Mouse (Mus musculus): ENCODE data around the gene Frk. TPM values are rescaled to one million over a fixed set of nuclear protein-coding genes. Genes with fewer than 3 reads are reported as not detected.
"Not testable (repeated sequence)": the region's sequence is repeated elsewhere in the genome, so short reads cannot be mapped to it uniquely, and the experiment has no call there.

Gene Frk
- polyA plus RNA-seq, 1 experiment from 2014 or later: 8.0 TPM

DNA sequence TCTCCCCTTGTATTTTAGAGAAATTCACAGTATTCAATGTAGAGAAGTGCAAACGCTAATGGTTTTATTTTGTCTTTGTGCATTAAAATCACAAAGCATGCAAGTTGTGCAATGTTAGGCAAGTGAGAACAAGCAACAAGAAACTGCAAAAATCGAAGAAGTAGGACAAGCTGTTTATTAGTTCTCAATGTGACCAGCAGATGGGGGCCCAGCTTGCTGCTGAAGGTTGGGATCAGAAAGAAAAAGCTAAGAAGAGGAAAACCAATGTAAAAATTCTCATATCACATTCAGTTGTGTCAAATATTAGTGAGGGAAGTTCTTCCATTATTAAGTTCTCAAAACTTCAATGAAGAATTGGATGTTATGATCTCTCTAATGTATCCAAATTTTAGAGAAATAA, 134.0 kb downstream of the Frk start:
- ATAC-seq (ENCODE audit: insufficient number of reproducible peaks, insufficient read depth, low FRiP score, low TSS enrichment, low read depth): no peak

DNA sequence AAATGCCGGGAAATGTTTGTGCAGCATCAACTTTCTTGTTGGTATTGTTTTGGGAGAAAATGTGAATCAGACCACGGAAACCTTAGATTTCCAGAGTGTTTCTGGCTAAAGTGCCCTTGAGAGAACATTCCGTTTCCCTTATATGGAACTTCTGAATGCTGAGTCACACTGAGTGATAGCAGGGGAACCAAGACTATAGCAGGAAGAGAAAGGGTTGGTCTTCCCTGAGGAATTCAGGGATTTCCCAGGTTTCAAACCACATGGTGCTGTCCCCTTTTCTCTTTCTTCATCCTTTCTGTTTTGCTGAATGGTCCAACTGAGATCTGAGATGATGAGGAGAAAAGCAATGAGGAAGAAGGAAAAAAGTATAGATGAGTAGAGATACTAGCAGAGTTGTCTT, 135.3 kb downstream of the Frk start:
- Histone ChIP-seq H3K9ac (replicated peaks) (no peak overlapping the region), H3K4me2 (no peak overlapping the region), H3K27ac (no peak overlapping the region), H3K27me3 (no peaks in the 10 kb centered on the region), H3K9me3 (no peaks in the 10 kb centered on the region), H3K4me3 (replicated peaks) (no peak overlapping the region), H3K36me3 (no peaks in the 10 kb centered on the region), H3K4me1 (replicated peaks) (no peaks in the 10 kb centered on the region)
- WGBS: 75% methylated on average over 3 of the region's 3 CpGs
- ATAC-seq (ENCODE audit: insufficient number of reproducible peaks, insufficient read depth, low FRiP score, low TSS enrichment, low read depth): no peak

More for the DNA sequence above, 134.0 kb downstream of the Frk start:
- Histone ChIP-seq H3K27ac (no peak overlapping the region), H3K9me3 (no peaks in the 10 kb centered on the region), H3K4me3 (replicated peaks) (no peak overlapping the region), H3K4me1 (replicated peaks) (no peaks in the 10 kb centered on the region), H3K27me3 (no peaks in the 10 kb centered on the region), H3K4me2 (no peak overlapping the region), H3K9ac (replicated peaks) (no peak overlapping the region), H3K36me3 (no peaks in the 10 kb centered on the region)
- 61% methylated on average over 2 of the region's 2 CpGs for WGBS

DNA sequence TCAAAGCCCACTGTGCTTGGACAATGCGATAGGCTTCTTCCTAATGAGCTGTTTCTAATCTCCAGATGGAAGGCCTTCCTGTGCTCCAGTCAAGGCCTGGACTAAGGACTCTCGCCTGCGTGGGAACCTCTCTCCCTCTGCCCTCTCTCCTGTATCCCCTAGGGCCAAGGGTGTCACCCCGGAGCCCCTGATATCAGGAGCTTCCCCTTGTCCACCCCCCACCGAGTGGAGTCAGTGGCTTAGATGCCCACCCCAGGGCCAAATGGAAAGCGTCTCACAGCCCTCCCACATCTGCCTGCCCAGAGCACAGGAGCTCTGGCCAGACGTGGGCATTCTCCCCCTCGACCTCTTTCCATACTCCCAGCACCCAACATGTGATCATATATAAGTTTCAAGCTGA, 137.3 kb downstream of the Frk start:
- 85% methylated on average over 8 of the region's 8 CpGs for WGBS
- not testable (repeated sequence) for H3K36me3 ChIP-seq; H3K9ac ChIP-seq (replicated peaks); H3K4me1 ChIP-seq (replicated peaks); H3K27me3 ChIP-seq; H3K9me3 ChIP-seq; H3K4me3 ChIP-seq (replicated peaks); ATAC-seq (ENCODE audit: insufficient number of reproducible peaks, insufficient read depth, low FRiP score, low TSS enrichment, low read depth); H3K27ac ChIP-seq; H3K4me2 ChIP-seq

- H3K4me3 ChIP-seq (replicated peaks): no peak overlapping the region
- H3K9me3 ChIP-seq: no peaks in the 10 kb centered on the region
- 34% methylated on average over 1 of the region's 1 CpGs for WGBS
- no peak overlapping the region for H3K9ac ChIP-seq (replicated peaks)
- H3K4me2 ChIP-seq: no peak overlapping the region
- no peaks in the 10 kb centered on the region for H3K36me3 ChIP-seq
- no peaks in the 10 kb centered on the region for H3K4me1 ChIP-seq (replicated peaks)
- H3K27ac ChIP-seq: no peak overlapping the region
- ATAC-seq (ENCODE audit: insufficient number of reproducible peaks, insufficient read depth, low FRiP score, low TSS enrichment, low read depth): no peak
- H3K27me3 ChIP-seq: no peaks in the 10 kb centered on the region
Measured at GRCm38 (mm10) chr10:34638245-34638644, 155.0 kb downstream of the Frk start.

Other genes starting within 250 kb of the Frk start
- 84.8 and 91.3 TPM in 2 replicates for gene Tspyl1, start 201.2 kb upstream of the Frk start, polyA plus RNA-seq (2016; fragmentation: Nextera tagmentation; extraction: Ambion mirVana)
- 24.5 and 25.7 TPM in 2 replicates for gene Tspyl4, start 186.0 kb upstream of the Frk start, polyA plus RNA-seq (2016; fragmentation: Nextera tagmentation; extraction: Ambion mirVana)
- 0.42 and 0.56 TPM in 2 replicates for gene Col10a1, start 93.4 kb upstream of the Frk start, polyA plus RNA-seq (2016; fragmentation: Nextera tagmentation; extraction: Ambion mirVana)
- 8.9 TPM in 2 replicates for gene Nt5dc1, start 64.8 kb upstream of the Frk start, polyA plus RNA-seq (2016; fragmentation: Nextera tagmentation; extraction: Ambion mirVana)

All from limb, embryonic 12.5 days (tissue).